Mouse (Mus musculus) ES-CJ7 (cell line): ENCODE results near the gene Pspn.

ENCODE experiments used
- DNase-seq: peaks from one replicate; pipeline ENCODE4 v3.0.0; 2011; ENCODE audit warnings: low read depth, low spot score

Pspn gene

DNA sequence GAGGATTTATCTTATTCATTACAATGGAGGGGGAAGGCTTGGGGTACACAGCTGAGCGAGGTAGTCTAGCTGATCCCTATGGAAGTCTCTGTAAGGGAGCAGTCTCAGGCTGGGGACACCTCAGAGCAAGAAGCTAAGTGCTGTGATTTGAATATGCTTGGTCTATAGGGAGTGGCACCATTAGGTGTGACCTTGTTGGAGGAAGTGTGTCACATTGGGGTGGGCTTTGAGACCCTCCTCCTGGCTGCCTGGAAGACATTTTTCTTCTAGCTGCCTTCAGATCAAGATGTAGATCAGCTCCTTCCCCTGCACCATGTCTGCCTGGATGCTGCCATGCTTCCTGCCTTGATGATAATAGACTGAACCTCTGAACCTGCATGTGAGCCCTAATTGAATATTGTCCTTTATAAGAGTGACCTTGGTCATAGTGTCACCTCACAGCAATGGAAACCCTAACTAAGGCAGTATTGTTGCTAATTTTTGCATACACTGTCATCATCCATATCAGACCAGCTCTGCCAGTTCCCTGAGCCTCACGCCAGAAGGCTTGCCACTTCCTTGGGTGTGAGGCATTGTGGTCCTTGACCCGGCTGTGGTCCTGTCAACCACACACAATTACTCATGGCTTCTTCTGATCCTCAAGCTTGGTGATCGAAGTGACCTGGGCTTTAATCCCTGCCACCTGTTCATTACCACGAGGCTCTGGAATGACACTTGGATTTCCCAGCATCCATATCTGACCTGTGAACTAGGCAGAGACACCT, 37.0 kb downstream of the Pspn start:
- peak; percentile 60 for DNase-seq

DNA sequence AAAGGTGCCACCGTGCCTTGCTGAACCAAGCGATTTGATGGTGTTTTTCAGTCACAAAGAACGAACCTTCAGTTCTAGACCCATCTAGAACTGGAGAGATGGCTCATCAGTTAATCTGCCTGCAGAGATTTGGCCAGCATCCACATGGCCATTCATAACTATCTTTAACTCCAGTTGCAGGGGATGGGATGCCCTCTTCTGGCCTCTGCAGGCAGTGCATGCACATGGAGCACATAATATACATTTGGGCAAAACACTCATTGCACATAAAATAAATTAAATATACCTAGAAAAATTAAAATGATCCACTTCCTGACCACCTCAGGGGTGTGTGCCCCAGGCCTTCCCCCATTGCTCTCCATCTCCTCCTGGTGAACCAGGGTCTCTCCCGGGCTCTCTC, 37.9 kb downstream of the Pspn start:
- DNase-seq = no peak

DNA sequence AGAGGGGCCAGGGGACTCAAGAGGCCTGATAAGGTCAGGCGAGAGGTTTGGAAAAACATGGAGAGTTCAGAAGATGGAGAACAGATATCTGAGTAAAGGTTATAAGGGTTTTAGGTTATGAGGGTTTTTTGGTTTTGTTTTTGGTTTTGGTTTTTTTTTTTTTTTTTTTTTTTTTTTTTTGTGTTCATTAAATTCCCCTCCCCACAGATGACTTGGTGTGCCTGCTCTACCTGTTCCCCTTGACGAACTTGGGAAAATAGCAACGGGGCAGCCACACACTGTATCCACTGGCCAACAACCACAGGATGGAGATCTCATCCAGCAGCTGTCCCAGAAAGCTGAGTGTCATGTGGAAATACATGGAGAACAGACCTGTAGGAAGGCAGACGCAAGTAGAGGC, 41.2 kb downstream of the Pspn start:
- no peak for DNase-seq

DNA sequence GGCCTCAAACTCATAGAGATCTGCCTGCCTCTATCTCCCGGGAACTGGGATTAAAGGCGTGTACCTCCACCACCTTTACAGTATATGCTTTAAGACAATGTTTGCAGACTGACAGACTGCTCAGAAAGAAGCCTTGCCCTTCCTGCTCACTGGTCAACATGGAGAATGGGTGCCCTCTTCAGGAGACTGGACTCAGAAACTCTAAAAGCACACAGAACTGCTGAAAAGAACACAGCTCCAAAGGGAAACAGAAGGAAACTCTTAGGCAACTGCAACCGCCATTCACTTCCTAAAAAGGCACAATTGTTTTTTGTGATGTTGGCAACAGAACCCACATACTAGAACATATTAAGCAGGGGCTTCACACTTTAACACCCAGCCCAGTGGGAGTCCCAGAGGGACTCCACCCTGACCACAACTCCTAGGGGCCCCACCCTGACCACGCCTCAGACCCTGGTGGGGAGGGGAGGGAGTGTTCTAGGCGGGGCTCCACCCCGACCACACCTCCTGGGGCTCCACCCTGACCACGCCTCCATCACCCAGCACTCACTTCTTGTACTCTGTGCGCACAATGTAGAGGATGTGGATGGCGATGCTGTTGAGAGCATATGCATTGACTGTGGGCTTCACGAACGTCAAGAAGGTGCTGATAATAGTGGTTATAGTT, 41.9 kb downstream of the Pspn start:
- peak; percentile 76 for DNase-seq

DNA sequence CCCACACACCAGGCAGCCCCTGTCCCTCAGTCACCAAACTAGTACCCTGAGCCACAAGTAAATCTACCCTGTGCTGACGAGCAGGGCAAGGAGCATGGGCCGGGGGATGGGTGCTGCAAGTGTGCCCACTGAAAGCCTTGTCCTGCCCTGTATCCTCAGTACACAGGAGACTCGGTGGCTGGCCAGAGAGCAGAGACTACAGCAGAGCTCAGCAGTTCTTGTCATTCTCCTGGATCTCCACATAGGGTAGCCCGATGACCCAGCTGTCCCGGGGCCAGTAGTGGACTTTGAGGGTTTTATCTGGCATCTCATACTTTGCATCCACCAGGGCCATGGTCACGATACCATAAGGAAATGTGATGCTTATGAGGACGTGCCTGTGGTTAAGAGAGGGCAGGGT, 44.9 kb downstream of the Pspn start:
- no peak for DNase-seq

DNA sequence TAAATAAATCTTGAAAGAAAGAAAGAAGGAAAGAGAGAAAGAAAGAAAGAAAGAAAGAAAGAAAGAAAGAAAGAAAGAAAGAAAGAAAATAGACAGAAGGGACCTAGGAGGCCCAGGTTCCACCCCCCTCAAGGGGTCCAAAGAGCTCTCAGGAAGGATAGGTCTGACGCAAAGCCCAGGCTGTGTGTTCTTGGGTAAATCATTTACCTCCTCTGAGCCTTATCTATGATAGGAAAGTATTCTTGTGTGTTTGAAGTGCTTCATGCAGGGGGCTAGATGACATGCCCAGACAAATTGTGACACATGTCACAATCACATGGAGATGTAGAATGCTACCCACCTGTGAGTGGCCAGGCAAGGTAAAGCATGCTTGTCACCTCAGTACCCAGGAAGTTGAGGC, 47.2 kb downstream of the Pspn start:
- no peak for DNase-seq

DNA sequence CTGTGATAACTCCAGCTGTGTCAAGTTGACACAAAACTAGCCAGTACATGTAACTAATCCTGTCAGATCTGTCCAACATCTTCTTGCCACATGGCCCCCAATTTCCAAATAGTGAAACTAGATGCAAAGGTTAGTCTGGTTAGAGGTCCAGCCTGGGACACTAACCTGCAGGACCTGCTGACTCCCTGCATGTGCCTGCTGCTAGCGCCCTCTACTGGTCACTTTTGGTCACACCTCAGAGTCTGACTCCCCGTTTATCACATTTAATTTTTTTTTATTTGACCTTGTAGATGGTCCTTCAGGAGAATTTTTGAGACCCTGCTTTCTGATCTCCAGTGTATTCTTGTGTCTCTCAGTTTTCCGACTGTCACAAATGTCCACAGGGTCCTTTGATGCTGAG, 48.9 kb downstream of the Pspn start:
- peak; percentile 71 for DNase-seq
